Mouse (Mus musculus): Measurements from ENCODE around the gene Atg10. TPM values are rescaled to one million over a fixed set of nuclear protein-coding genes. Genes with fewer than 3 reads are reported as not detected.

Atg10 gene
- polyA plus RNA-seq, 1 experiment from 2014 or later, result 13.6 TPM

DNA sequence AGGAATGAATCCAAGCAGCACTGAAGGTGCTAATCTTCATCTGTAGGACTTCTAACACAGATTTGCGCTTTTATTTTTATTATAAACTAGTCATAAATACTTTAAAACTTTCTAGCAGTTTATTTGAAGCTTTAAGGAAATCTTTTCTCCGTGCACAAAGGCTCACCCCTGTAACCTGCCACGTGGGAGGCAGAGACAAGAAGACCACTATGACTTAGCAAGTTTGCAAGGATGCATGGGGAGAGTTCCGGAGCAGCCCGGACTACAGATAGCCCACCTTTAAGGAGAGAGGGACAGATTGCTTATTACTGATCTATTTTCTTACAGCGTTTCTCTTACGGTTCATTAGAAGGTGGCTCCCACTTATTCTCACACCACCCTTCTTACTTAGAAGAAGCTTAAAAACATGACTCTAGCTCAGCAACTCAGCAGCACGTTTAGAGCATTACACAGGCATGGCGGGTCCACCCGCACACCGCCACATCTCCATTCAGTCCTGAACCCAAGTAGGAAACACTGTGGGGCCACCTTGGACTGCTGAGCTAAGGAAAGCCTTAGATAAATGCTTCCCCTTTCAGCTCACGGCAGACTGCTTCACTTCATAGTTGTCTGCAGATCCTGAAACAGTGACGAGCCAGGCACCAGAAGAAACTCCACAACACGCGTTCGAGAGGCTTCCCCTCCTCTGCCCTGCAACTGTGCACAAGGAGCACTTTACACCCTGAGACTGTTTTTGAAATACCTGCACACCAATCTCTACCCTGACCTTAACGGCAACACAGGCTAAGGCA lies 54.0 kb downstream of the Atg10 start:
- WGBS, result 83% methylated on average over 17 of the region's 17 CpGs
- no peak overlapping the region for H3K4me2 ChIP-seq (ENCODE audit: low read depth, severe bottlenecking)
- no peak for DNase-seq (ENCODE audit: low spot score)

DNA sequence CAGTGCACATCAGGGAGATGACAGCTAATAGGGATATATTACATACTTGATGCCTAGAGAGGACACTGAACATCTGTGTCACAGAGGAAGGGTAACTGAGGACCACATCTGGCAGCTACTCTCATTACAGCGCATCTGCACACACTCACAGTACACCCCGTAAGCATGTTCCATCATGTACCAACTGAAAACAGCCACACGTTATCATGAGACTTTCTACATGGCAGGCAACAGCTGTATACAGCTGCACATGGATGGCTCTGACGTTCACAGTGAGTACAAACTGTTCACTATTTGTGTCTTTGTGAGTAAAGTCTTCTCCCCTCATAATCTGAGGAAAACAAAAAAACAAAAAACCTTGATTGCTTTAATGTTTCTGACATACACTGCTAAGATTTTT lies 55.3 kb downstream of the Atg10 start:
- no peaks in the 10 kb centered on the region for H3K4me1 ChIP-seq (ENCODE audit: control insufficient read depth, insufficient read depth, low read length)
- DNase-seq (ENCODE audit: low spot score) (no peak), ATAC-seq (ENCODE audit: insufficient number of reproducible peaks, low FRiP score, low TSS enrichment, low read depth) (no peak)
- H3K4me2 ChIP-seq (ENCODE audit: low read depth, severe bottlenecking), result no peak overlapping the region
- H3K4me3 ChIP-seq (ENCODE audit: low read depth, low read length), result no peak overlapping the region
- H3K36me3 ChIP-seq (ENCODE audit: control insufficient read depth, insufficient read depth, low read length), result no peaks in the 10 kb centered on the region
- no peak overlapping the region for H3K27ac ChIP-seq (replicated peaks; ENCODE audit: low read depth, low read length)
- H3K27me3 ChIP-seq (ENCODE audit: control insufficient read depth, insufficient read depth, low read length), result no peaks in the 10 kb centered on the region
- no peaks in the 10 kb centered on the region for H3K9me3 ChIP-seq (ENCODE audit: control insufficient read depth, low read length)
- no peak overlapping the region for H3K9ac ChIP-seq (ENCODE audit: low read length)
- WGBS, result 46% methylated on average over 4 of the region's 4 CpGs

More for the DNA sequence above, 54.0 kb downstream of the Atg10 start:
- no peaks in the 10 kb centered on the region for H3K27me3 ChIP-seq (ENCODE audit: control insufficient read depth, insufficient read depth, low read length)
- no peaks in the 10 kb centered on the region for H3K9me3 ChIP-seq (ENCODE audit: control insufficient read depth, low read length)
- H3K27ac ChIP-seq (replicated peaks; ENCODE audit: low read depth, low read length), result no peak overlapping the region
- no peak overlapping the region for H3K9ac ChIP-seq (ENCODE audit: low read length)
- no peaks in the 10 kb centered on the region for H3K4me1 ChIP-seq (ENCODE audit: control insufficient read depth, insufficient read depth, low read length)
- no peaks in the 10 kb centered on the region for H3K36me3 ChIP-seq (ENCODE audit: control insufficient read depth, insufficient read depth, low read length)
- no peak for ATAC-seq (ENCODE audit: insufficient number of reproducible peaks, low FRiP score, low TSS enrichment, low read depth)
- no peak overlapping the region for H3K4me3 ChIP-seq (ENCODE audit: low read depth, low read length)

DNA sequence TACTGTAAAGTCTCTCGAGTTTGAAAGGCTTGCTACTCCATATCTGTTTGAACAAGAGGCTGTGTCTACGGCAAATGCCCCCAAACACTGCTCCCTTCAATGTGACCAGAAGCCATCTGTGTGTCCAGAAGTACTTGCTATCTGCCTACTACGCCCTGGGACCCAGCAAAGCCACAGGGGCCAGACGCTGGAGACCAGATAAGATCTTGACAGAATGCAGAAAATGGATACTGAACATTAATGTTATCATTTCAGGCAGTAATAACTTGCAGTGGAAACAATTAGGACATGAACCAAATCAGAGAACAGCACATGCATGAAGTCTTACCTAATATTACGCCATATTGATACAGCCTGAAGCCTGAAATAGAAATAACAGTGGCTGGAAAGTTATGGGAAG lies 56.2 kb downstream of the Atg10 start:
- Histone ChIP-seq H3K27me3 (ENCODE audit: control insufficient read depth, insufficient read depth, low read length) (no peaks in the 10 kb centered on the region), H3K27ac (replicated peaks; ENCODE audit: low read depth, low read length) (no peak overlapping the region), H3K9ac (ENCODE audit: low read length) (no peak overlapping the region), H3K4me2 (ENCODE audit: low read depth, severe bottlenecking) (no peak overlapping the region), H3K36me3 (ENCODE audit: control insufficient read depth, insufficient read depth, low read length) (no peaks in the 10 kb centered on the region), H3K4me3 (ENCODE audit: low read depth, low read length) (no peak overlapping the region), H3K9me3 (ENCODE audit: control insufficient read depth, low read length) (no peaks in the 10 kb centered on the region), H3K4me1 (ENCODE audit: control insufficient read depth, insufficient read depth, low read length) (no peaks in the 10 kb centered on the region)
- no peak for DNase-seq (ENCODE audit: low spot score)
- ATAC-seq (ENCODE audit: insufficient number of reproducible peaks, low FRiP score, low TSS enrichment, low read depth), result no peak
- 84% methylated on average over 5 of the region's 5 CpGs for WGBS

DNA sequence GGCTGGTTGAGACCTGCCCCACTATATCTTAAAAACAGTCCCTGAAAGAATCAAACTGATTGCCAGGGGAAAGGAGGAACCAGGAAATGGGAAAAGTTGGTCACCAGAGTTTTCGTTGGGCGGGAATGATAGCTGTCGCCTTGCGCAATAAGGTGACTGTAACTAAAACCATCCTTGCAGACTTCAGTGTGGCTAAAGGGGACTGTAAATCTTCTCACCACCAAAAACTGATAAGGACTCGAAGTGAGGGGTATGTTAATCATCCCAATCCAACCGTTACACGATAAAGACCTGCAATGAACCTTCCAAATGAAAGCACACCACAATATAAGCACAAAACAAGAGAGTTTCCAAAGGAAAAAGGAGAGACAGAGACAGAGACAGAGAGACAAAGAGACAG lies 57.5 kb downstream of the Atg10 start:
- no peak for ATAC-seq (ENCODE audit: insufficient number of reproducible peaks, low FRiP score, low TSS enrichment, low read depth)
- Histone ChIP-seq H3K27me3 (ENCODE audit: control insufficient read depth, insufficient read depth, low read length) (no peaks in the 10 kb centered on the region), H3K4me2 (ENCODE audit: low read depth, severe bottlenecking) (no peak overlapping the region), H3K36me3 (ENCODE audit: control insufficient read depth, insufficient read depth, low read length) (no peaks in the 10 kb centered on the region), H3K9ac (ENCODE audit: low read length) (no peak overlapping the region), H3K27ac (replicated peaks; ENCODE audit: low read depth, low read length) (no peak overlapping the region), H3K4me3 (ENCODE audit: low read depth, low read length) (no peak overlapping the region), H3K4me1 (ENCODE audit: control insufficient read depth, insufficient read depth, low read length) (no peaks in the 10 kb centered on the region), H3K9me3 (ENCODE audit: control insufficient read depth, low read length) (no peaks in the 10 kb centered on the region)
- no peak for DNase-seq (ENCODE audit: low spot score)
- WGBS, result 63% methylated on average over 7 of the region's 7 CpGs

DNA sequence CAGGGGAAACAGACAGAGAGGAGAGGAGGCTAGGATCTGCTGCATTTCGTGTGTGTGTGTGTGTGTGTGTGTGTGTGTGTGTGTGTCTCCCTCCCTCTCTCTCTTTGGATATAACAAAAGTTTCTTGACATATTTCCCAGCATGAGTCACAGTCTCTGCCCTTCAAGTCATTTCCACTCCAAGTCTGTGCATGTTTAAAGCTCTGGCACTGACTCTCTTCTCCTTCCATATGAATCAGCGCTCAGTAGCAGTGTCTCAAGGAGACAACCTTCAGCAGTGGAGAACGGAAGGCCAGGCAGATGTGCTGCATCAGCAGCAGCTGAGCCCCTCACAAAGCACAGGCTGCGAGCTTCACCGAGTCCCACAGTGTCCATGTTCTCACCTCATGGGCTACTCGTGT lies 58.6 kb downstream of the Atg10 start:
- H3K4me2 ChIP-seq (ENCODE audit: low read depth, severe bottlenecking), result no peak overlapping the region
- WGBS, result 86% methylated on average over 6 of the region's 6 CpGs
- H3K27ac ChIP-seq (replicated peaks; ENCODE audit: low read depth, low read length), result no peak overlapping the region
- no peaks in the 10 kb centered on the region for H3K4me1 ChIP-seq (ENCODE audit: control insufficient read depth, insufficient read depth, low read length)
- H3K36me3 ChIP-seq (ENCODE audit: control insufficient read depth, insufficient read depth, low read length), result no peaks in the 10 kb centered on the region
- no peaks in the 10 kb centered on the region for H3K27me3 ChIP-seq (ENCODE audit: control insufficient read depth, insufficient read depth, low read length)
- ATAC-seq (ENCODE audit: insufficient number of reproducible peaks, low FRiP score, low TSS enrichment, low read depth), result no peak
- H3K4me3 ChIP-seq (ENCODE audit: low read depth, low read length), result no peak overlapping the region
- H3K9me3 ChIP-seq (ENCODE audit: control insufficient read depth, low read length), result no peaks in the 10 kb centered on the region
- no peak for DNase-seq (ENCODE audit: low spot score)
- H3K9ac ChIP-seq (ENCODE audit: low read length), result no peak overlapping the region

DNA sequence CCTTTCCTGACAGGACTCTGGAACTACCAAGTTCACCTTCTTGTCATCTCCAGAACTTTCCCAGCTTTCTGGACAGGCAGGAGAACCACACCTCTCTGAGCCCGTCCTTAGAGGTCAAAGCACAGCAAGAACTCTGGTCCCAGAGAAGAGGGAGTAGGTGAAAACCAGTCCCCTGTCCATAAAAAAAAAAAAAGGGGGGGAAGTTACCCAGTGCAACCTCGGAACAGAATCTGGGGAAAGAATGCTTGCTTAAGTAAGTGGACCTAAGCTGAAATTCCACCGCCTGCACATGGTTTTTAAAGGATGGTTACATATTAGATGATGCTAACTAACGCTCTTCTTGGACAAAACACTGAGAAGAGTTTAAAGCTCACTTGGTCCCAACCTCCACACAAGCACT lies 60.5 kb downstream of the Atg10 start:
- H3K27me3 ChIP-seq (ENCODE audit: control insufficient read depth, insufficient read depth, low read length), result no peaks in the 10 kb centered on the region
- ATAC-seq (ENCODE audit: insufficient number of reproducible peaks, low FRiP score, low TSS enrichment, low read depth) (no peak), DNase-seq (ENCODE audit: low spot score) (no peak)
- H3K36me3 ChIP-seq (ENCODE audit: control insufficient read depth, insufficient read depth, low read length), result no peaks in the 10 kb centered on the region
- no peak overlapping the region for H3K4me3 ChIP-seq (ENCODE audit: low read depth, low read length)
- H3K27ac ChIP-seq (replicated peaks; ENCODE audit: low read depth, low read length), result no peak overlapping the region
- no peak overlapping the region for H3K4me2 ChIP-seq (ENCODE audit: low read depth, severe bottlenecking)
- H3K4me1 ChIP-seq (ENCODE audit: control insufficient read depth, insufficient read depth, low read length), result no peaks in the 10 kb centered on the region
- no peaks in the 10 kb centered on the region for H3K9me3 ChIP-seq (ENCODE audit: control insufficient read depth, low read length)
- H3K9ac ChIP-seq (ENCODE audit: low read length), result no peak overlapping the region
- WGBS, result 57% methylated on average over 4 of the region's 4 CpGs

DNA sequence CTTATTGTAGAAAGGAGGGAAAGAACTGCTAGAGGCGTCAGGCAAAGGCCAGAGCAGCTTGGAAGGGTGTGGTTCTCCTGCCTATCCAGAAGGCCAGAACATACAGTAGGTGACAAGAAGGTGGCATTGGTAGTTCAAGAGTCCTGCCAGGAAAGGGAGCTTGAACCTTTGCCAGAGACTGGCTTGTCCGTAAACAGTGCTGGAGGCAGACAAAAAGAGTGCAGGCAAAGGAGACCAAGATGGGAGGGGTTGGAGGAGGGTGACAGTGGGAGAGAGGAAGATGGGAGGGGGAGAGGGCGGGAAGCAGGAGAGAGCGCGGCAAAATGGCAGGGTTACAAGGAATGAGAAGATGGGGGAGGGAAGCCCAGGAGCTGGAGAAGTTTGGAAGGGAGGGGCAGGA lies 61.3 kb downstream of the Atg10 start:
- WGBS, result 45% methylated on average over 5 of the region's 5 CpGs
- H3K9ac ChIP-seq (ENCODE audit: low read length), result no peak overlapping the region

DNA sequence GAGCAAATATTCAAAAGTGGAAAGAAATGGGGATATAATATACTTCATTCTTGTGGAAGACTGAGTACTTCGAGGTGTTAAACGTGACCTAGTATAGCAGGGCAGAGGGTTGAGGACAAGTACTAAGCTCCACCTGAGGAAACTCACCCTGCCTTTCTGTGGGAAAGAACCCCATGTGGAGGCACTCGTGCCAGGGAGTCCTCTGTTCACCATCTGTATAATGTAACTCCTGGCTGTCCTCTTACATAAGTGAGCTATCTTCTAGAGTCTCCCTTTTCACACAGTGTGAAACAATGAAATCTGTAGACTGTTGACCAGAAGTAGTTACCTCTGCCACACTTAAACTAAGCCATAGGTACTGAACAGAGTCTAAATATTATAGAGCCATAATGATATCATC lies 63.2 kb downstream of the Atg10 start:
- H3K36me3 ChIP-seq (ENCODE audit: control insufficient read depth, insufficient read depth, low read length), result no peaks in the 10 kb centered on the region
- H3K9me3 ChIP-seq (ENCODE audit: control insufficient read depth, low read length), result no peaks in the 10 kb centered on the region
- no peak for DNase-seq (ENCODE audit: low spot score)
- H3K4me2 ChIP-seq (ENCODE audit: low read depth, severe bottlenecking), result no peak overlapping the region
- ATAC-seq (ENCODE audit: insufficient number of reproducible peaks, low FRiP score, low TSS enrichment, low read depth), result no peak
- H3K9ac ChIP-seq (ENCODE audit: low read length), result no peak overlapping the region
- H3K4me1 ChIP-seq (ENCODE audit: control insufficient read depth, insufficient read depth, low read length), result no peaks in the 10 kb centered on the region
- H3K27me3 ChIP-seq (ENCODE audit: control insufficient read depth, insufficient read depth, low read length), result no peaks in the 10 kb centered on the region
- no peak overlapping the region for H3K27ac ChIP-seq (replicated peaks; ENCODE audit: low read depth, low read length)
- no peak overlapping the region for H3K4me3 ChIP-seq (ENCODE audit: low read depth, low read length)
- WGBS, result 95% methylated on average over 3 of the region's 3 CpGs

More for the DNA sequence above, 61.3 kb downstream of the Atg10 start:
- Histone ChIP-seq H3K9me3 (ENCODE audit: control insufficient read depth, low read length) (no peaks in the 10 kb centered on the region), H3K4me3 (ENCODE audit: low read depth, low read length) (no peak overlapping the region), H3K4me1 (ENCODE audit: control insufficient read depth, insufficient read depth, low read length) (no peaks in the 10 kb centered on the region), H3K27me3 (ENCODE audit: control insufficient read depth, insufficient read depth, low read length) (no peaks in the 10 kb centered on the region), H3K27ac (replicated peaks; ENCODE audit: low read depth, low read length) (no peak overlapping the region), H3K36me3 (ENCODE audit: control insufficient read depth, insufficient read depth, low read length) (no peaks in the 10 kb centered on the region), H3K4me2 (ENCODE audit: low read depth, severe bottlenecking) (no peak overlapping the region)
- ATAC-seq (ENCODE audit: insufficient number of reproducible peaks, low FRiP score, low TSS enrichment, low read depth) (no peak), DNase-seq (ENCODE audit: low spot score) (no peak)

DNA sequence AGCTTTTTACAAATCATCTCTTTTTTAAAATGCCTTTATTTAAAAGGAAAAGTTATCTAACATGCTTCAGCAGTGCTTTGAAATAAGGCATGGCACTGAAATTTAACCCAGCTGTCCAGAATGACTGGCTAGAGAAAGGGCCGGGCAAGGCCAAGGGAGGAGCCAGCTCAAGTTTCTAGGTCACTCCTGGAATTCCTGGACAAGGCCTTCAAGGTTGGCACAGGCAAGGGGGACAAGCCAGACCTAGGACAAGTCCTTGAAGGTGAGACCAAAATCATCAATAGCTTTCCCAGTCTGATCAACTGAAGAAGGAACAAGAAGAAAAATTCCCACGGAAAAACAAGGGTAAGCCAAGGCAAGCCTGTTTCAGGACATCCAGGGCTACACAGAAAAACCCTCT lies 63.9 kb downstream of the Atg10 start:
- Histone ChIP-seq H3K9ac (ENCODE audit: low read length) (no peak overlapping the region), H3K27me3 (ENCODE audit: control insufficient read depth, insufficient read depth, low read length) (no peaks in the 10 kb centered on the region), H3K4me3 (ENCODE audit: low read depth, low read length) (no peak overlapping the region), H3K4me2 (ENCODE audit: low read depth, severe bottlenecking) (no peak overlapping the region), H3K9me3 (ENCODE audit: control insufficient read depth, low read length) (no peaks in the 10 kb centered on the region), H3K27ac (replicated peaks; ENCODE audit: low read depth, low read length) (no peak overlapping the region), H3K36me3 (ENCODE audit: control insufficient read depth, insufficient read depth, low read length) (no peaks in the 10 kb centered on the region), H3K4me1 (ENCODE audit: control insufficient read depth, insufficient read depth, low read length) (no peaks in the 10 kb centered on the region)
- 51% methylated on average over 2 of the region's 2 CpGs for WGBS
- no peak for ATAC-seq (ENCODE audit: insufficient number of reproducible peaks, low FRiP score, low TSS enrichment, low read depth)
- DNase-seq (ENCODE audit: low spot score), result no peak

Measured in limb, embryonic 11.5 days (tissue).